Mouse (Mus musculus): ENCODE data around the gene Psmg1. TPM values are rescaled to one million over a fixed set of nuclear protein-coding genes. Genes with fewer than 3 reads are reported as not detected.
"Not testable (repeated sequence)": the region's sequence is repeated elsewhere in the genome, so short reads cannot be mapped to it uniquely, and the experiment has no call there.

Psmg1 gene
- polyA plus RNA-seq, 1 experiment from 2014 or later = 64.4 TPM

- H3K9ac ChIP-seq (ENCODE audit: low read length) = no peak overlapping the region
- no peak for ATAC-seq (ENCODE audit: insufficient read depth, low FRiP score)
- H3K4me3 ChIP-seq (replicated peaks; ENCODE audit: low read length) = no peak overlapping the region
- no peaks in the 10 kb centered on the region for H3K4me1 ChIP-seq (ENCODE audit: control insufficient read depth, insufficient read depth, low read length)
- H3K27me3 ChIP-seq (ENCODE audit: control insufficient read depth, insufficient read depth, low read length) = no peaks in the 10 kb centered on the region
- no peak overlapping the region for H3K4me2 ChIP-seq (ENCODE audit: low read depth, low read length)
- H3K9me3 ChIP-seq (replicated peaks; ENCODE audit: control insufficient read depth, low read length) = no peaks in the 10 kb centered on the region
- H3K27ac ChIP-seq (ENCODE audit: low read length) = no peak overlapping the region
- H3K36me3 ChIP-seq (ENCODE audit: control insufficient read depth, insufficient read depth, low read length) = no peaks in the 10 kb centered on the region
- 77% methylated on average over 11 of the region's 11 CpGs for WGBS
These were observed 23.3 kb downstream of the Psmg1 start for GRCm38 (mm10) chr16:95967455-95967854.

- 37% methylated on average over 11 of the region's 11 CpGs for WGBS
- Histone ChIP-seq H3K4me2 (ENCODE audit: low read depth, low read length) (no peak overlapping the region), H3K9ac (ENCODE audit: low read length) (no peak overlapping the region), H3K9me3 (replicated peaks; ENCODE audit: control insufficient read depth, low read length) (no peaks in the 10 kb centered on the region), H3K27ac (ENCODE audit: low read length) (no peak overlapping the region), H3K36me3 (ENCODE audit: control insufficient read depth, insufficient read depth, low read length) (no peaks in the 10 kb centered on the region), H3K4me1 (ENCODE audit: control insufficient read depth, insufficient read depth, low read length) (no peaks in the 10 kb centered on the region), H3K27me3 (ENCODE audit: control insufficient read depth, insufficient read depth, low read length) (no peaks in the 10 kb centered on the region), H3K4me3 (replicated peaks; ENCODE audit: low read length) (no peak overlapping the region)
- ATAC-seq (ENCODE audit: insufficient read depth, low FRiP score) = no peak
These were observed 26.2 kb downstream of the Psmg1 start for GRCm38 (mm10) chr16:95964427-95965023.

GRCm38 (mm10) chr16:95961484-95961883 lies 29.3 kb downstream of the Psmg1 start:
- not testable (repeated sequence) for ATAC-seq (ENCODE audit: insufficient read depth, low FRiP score); H3K4me3 ChIP-seq (replicated peaks; ENCODE audit: low read length); H3K9me3 ChIP-seq (replicated peaks; ENCODE audit: control insufficient read depth, low read length); H3K4me1 ChIP-seq (ENCODE audit: control insufficient read depth, insufficient read depth, low read length); H3K9ac ChIP-seq (ENCODE audit: low read length); H3K27me3 ChIP-seq (ENCODE audit: control insufficient read depth, insufficient read depth, low read length); H3K27ac ChIP-seq (ENCODE audit: low read length); H3K4me2 ChIP-seq (ENCODE audit: low read depth, low read length); H3K36me3 ChIP-seq (ENCODE audit: control insufficient read depth, insufficient read depth, low read length)
- 72% methylated on average over 1 of the region's 1 CpGs for WGBS

DNA sequence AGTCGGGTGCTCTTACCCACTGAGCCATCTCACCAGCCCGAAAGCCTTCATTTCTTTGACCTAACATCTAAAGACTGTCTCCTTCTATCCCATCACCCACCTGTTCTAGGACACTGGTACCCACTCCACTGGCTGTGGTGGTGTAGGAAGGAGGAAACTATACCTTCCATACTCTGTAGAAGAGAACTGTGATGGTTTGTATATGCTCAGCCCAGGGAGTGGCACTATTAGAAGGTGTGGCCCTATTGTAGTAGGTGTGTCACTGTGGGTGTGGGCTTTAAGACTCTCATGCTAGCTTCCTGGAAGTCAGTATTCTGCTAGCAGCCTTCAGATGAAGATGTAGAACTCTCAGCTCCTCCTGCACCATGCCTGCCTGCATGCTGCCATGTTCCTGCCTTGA lies 30.1 kb downstream of the Psmg1 start:
- ATAC-seq (ENCODE audit: insufficient read depth, low FRiP score); H3K4me2 ChIP-seq (ENCODE audit: low read depth, low read length); H3K9me3 ChIP-seq (replicated peaks; ENCODE audit: control insufficient read depth, low read length); H3K27ac ChIP-seq (ENCODE audit: low read length); H3K9ac ChIP-seq (ENCODE audit: low read length); H3K4me1 ChIP-seq (ENCODE audit: control insufficient read depth, insufficient read depth, low read length); H3K27me3 ChIP-seq (ENCODE audit: control insufficient read depth, insufficient read depth, low read length); H3K4me3 ChIP-seq (replicated peaks; ENCODE audit: low read length); H3K36me3 ChIP-seq (ENCODE audit: control insufficient read depth, insufficient read depth, low read length): not testable (repeated sequence)
- 83% methylated on average over 2 of the region's 2 CpGs for WGBS

- no peak overlapping the region for H3K9ac ChIP-seq (ENCODE audit: low read length)
- no peak for ATAC-seq (ENCODE audit: insufficient read depth, low FRiP score)
- no peak overlapping the region for H3K4me2 ChIP-seq (ENCODE audit: low read depth, low read length)
- H3K9me3 ChIP-seq (replicated peaks; ENCODE audit: control insufficient read depth, low read length) = no peaks in the 10 kb centered on the region
- H3K27ac ChIP-seq (ENCODE audit: low read length) = no peak overlapping the region
- H3K4me3 ChIP-seq (replicated peaks; ENCODE audit: low read length) = no peak overlapping the region
- H3K4me1 ChIP-seq (ENCODE audit: control insufficient read depth, insufficient read depth, low read length) = no peaks in the 10 kb centered on the region
- no peaks in the 10 kb centered on the region for H3K36me3 ChIP-seq (ENCODE audit: control insufficient read depth, insufficient read depth, low read length)
- no peaks in the 10 kb centered on the region for H3K27me3 ChIP-seq (ENCODE audit: control insufficient read depth, insufficient read depth, low read length)
- 62% methylated on average over 8 of the region's 8 CpGs for WGBS
These were observed 32.7 kb downstream of the Psmg1 start for GRCm38 (mm10) chr16:95958080-95958479.

- H3K4me3 ChIP-seq (replicated peaks; ENCODE audit: low read length) = no peak overlapping the region
- H3K4me1 ChIP-seq (ENCODE audit: control insufficient read depth, insufficient read depth, low read length) = no peaks in the 10 kb centered on the region
- ATAC-seq (ENCODE audit: insufficient read depth, low FRiP score) = no peak
- no peak overlapping the region for H3K27ac ChIP-seq (ENCODE audit: low read length)
- H3K27me3 ChIP-seq (ENCODE audit: control insufficient read depth, insufficient read depth, low read length) = no peaks in the 10 kb centered on the region
- H3K9me3 ChIP-seq (replicated peaks; ENCODE audit: control insufficient read depth, low read length) = no peaks in the 10 kb centered on the region
- H3K9ac ChIP-seq (ENCODE audit: low read length) = no peak overlapping the region
- no peak overlapping the region for H3K4me2 ChIP-seq (ENCODE audit: low read depth, low read length)
- WGBS = 61% methylated on average over 5 of the region's 5 CpGs
- no peaks in the 10 kb centered on the region for H3K36me3 ChIP-seq (ENCODE audit: control insufficient read depth, insufficient read depth, low read length)
These were observed 34.1 kb downstream of the Psmg1 start for GRCm38 (mm10) chr16:95956618-95957017.

GRCm38 (mm10) chr16:95955716-95956346 lies 34.9 kb downstream of the Psmg1 start:
- ATAC-seq (ENCODE audit: insufficient read depth, low FRiP score) = no peak
- Histone ChIP-seq H3K9me3 (replicated peaks; ENCODE audit: control insufficient read depth, low read length) (no peaks in the 10 kb centered on the region), H3K36me3 (ENCODE audit: control insufficient read depth, insufficient read depth, low read length) (no peaks in the 10 kb centered on the region), H3K27me3 (ENCODE audit: control insufficient read depth, insufficient read depth, low read length) (no peaks in the 10 kb centered on the region), H3K9ac (ENCODE audit: low read length) (no peak overlapping the region), H3K4me1 (ENCODE audit: control insufficient read depth, insufficient read depth, low read length) (no peaks in the 10 kb centered on the region), H3K4me2 (ENCODE audit: low read depth, low read length) (no peak overlapping the region), H3K4me3 (replicated peaks; ENCODE audit: low read length) (no peak overlapping the region), H3K27ac (ENCODE audit: low read length) (no peak overlapping the region)
- WGBS = 71% methylated on average over 5 of the region's 5 CpGs

DNA sequence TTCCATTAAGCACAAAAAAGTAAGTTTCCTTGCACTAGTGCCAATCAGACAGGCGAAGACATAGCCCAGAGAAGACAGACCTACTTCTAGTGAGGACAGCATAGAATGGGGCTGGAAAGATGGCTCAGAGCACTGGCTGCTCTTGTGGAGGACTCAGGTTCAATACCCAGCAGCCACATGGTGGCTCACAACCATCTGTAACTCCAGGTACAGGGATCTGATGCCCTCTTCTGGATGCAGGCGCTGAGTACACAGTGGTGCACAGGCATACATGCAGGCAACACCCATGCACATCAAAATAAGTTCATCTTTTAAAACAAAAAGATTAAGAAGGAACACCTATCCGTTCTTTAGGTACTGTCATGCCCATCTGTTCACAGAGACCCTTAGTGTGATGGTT lies 36.4 kb downstream of the Psmg1 start:
- Histone ChIP-seq H3K4me1 (ENCODE audit: control insufficient read depth, insufficient read depth, low read length) (no peaks in the 10 kb centered on the region), H3K4me2 (ENCODE audit: low read depth, low read length) (no peak overlapping the region), H3K9me3 (replicated peaks; ENCODE audit: control insufficient read depth, low read length) (no peaks in the 10 kb centered on the region), H3K9ac (ENCODE audit: low read length) (no peak overlapping the region), H3K4me3 (replicated peaks; ENCODE audit: low read length) (no peak overlapping the region), H3K27me3 (ENCODE audit: control insufficient read depth, insufficient read depth, low read length) (no peaks in the 10 kb centered on the region), H3K36me3 (ENCODE audit: control insufficient read depth, insufficient read depth, low read length) (no peaks in the 10 kb centered on the region), H3K27ac (ENCODE audit: low read length) (no peak overlapping the region)
- 84% methylated on average over 3 of the region's 3 CpGs for WGBS
- no peak for ATAC-seq (ENCODE audit: insufficient read depth, low FRiP score)

DNA sequence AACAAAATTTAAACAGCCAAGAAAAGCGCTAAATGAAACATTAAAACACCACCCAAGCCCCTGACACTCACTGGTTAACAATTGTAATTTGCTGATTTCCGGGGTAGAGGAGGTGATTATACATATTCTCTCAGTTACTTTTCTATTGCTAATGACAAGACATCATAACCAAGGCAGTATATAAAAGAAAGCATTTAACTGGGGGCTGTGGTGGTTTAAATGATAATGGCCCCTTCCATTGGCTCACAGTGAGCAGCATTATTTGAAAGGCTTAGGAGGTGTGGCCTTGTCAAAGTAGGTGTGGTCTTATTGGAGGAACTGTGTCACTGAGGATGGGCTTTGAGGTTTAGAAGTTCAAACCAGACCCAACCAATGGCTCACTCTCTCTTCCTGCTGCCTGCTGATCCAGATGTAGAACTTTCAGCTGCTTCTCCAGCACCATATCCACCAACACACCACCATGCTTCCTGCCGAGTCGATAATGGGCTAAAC lies 37.6 kb downstream of the Psmg1 start:
- no peak overlapping the region for H3K9ac ChIP-seq (ENCODE audit: low read length)
- no peak for ATAC-seq (ENCODE audit: insufficient read depth, low FRiP score)
- H3K4me1 ChIP-seq (ENCODE audit: control insufficient read depth, insufficient read depth, low read length) = no peaks in the 10 kb centered on the region
- H3K4me2 ChIP-seq (ENCODE audit: low read depth, low read length) = no peak overlapping the region
- H3K4me3 ChIP-seq (replicated peaks; ENCODE audit: low read length) = no peak overlapping the region
- 94% methylated on average over 4 of the region's 4 CpGs for WGBS
- no peaks in the 10 kb centered on the region for H3K36me3 ChIP-seq (ENCODE audit: control insufficient read depth, insufficient read depth, low read length)
- no peak overlapping the region for H3K27ac ChIP-seq (ENCODE audit: low read length)
- H3K9me3 ChIP-seq (replicated peaks; ENCODE audit: control insufficient read depth, low read length) = no peaks in the 10 kb centered on the region
- no peaks in the 10 kb centered on the region for H3K27me3 ChIP-seq (ENCODE audit: control insufficient read depth, insufficient read depth, low read length)

All from stomach, embryonic 16.5 days (tissue).